Mouse (Mus musculus) liver, embryonic 16.5 days (tissue): ENCODE results near the gene Rab7b. TPM values are rescaled to one million over a fixed set of nuclear protein-coding genes. Genes with fewer than 3 reads are reported as not detected.

Experiments used
- ATAC-seq: fragments of 200-750 bp; cut with Nextera tagmentation; 2 replicates; pipeline ENCODE4 v1.8.0; 2017; ENCODE audit warnings: low read depth, mild to moderate bottlenecking, moderate number of reproducible peaks, moderate library complexity
- H3K27ac ChIP-seq: fragments of 300-500 bp; sonication (generic); 2 replicates; pipeline ENCODE4 v1.5.1; 2014; ENCODE audit warnings: mild to moderate bottlenecking, low read length
- H3K27me3 ChIP-seq: fragments of 300-500 bp; sonication (generic); 2 replicates; pipeline ENCODE4 v1.6.1; 2014; ENCODE audit warnings: low read depth, low read length, mixed read lengths; ENCODE audit not compliant: control insufficient read depth, insufficient read depth
- H3K36me3 ChIP-seq: fragments of 300-500 bp; sonication (generic); 2 replicates; pipeline ENCODE4 v1.6.1; 2014; ENCODE audit warnings: mild to moderate bottlenecking; ENCODE audit not compliant: control insufficient read depth, insufficient read depth
- H3K4me1 ChIP-seq: fragments of 300-500 bp; sonication (generic); 2 replicates; pipeline ENCODE4 v1.6.1; 2014; ENCODE audit warnings: low read depth, low read length, mixed read lengths; ENCODE audit not compliant: control insufficient read depth
- H3K4me2 ChIP-seq: fragments of 300-500 bp; sonication (generic); 2 replicates; pipeline ENCODE4 v1.6.1; 2014; ENCODE audit warnings: low read depth, low read length, mixed read lengths
- H3K4me3 ChIP-seq: fragments of 300-500 bp; sonication (generic); 2 replicates; pipeline ENCODE4 v1.5.1; 2014; ENCODE audit warnings: low read depth, mild to moderate bottlenecking, low read length
- H3K9ac ChIP-seq: fragments of 300-500 bp; sonication (generic); 2 replicates; pipeline ENCODE4 v1.6.1; 2014; ENCODE audit warnings: low read depth, low read length
- H3K9me3 ChIP-seq: fragments of 300-500 bp; sonication (generic); replicated peaks from 2 replicates; pipeline ENCODE4 v1.6.1; 2016; ENCODE audit warnings: low read length; ENCODE audit not compliant: control insufficient read depth
- WGBS: fragments of 180-500 bp; shearing (Covaris S2); extraction: QIAGEN DNeasy Blood & Tissue Kit; methylation state at CpG from one replicate; pipeline ENCODE4 v1.1.7; 2014; ENCODE audit not compliant: insufficient replicate concordance; 5-methylcytosine and 5-hydroxymethylcytosine counted together
- polyA plus RNA-seq: library from polyadenylated mRNA; unstranded; fragments of >200 nt; fragmentation: Nextera tagmentation; extraction: Ambion mirVana; gene quantifications from 2 replicates; pipeline ENCODE4 v1.2.1, GENCODE M21; 2015

The Rab7b gene
- 0.96 and 1.3 TPM in 2 replicates for polyA plus RNA-seq

DNA sequence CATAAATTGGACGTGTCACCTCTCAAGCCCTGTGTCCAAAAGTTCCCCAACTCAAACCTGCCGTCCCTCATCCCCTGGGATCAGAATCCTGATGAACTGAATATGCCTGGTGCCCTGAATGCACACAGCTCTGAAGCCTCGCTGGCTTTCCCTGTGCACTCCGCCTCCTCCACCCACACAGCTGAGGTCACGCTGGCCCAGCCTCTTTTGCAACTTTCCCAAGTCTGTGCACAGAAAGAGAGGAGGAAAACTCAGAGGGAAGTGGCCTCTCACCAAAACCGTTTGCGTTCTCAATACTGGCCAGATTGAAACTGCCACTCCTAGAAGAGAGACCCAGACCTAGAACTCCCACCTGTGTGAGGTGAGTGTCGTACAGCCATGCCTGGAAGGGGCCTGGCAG lies at the start of gene Rab7b:
Gene Rab7b, plus strand, starts transcription at position 221 of the 400 bp plus-strand sequence.
- no peak within 1 kb of the TSS for H3K4me3 ChIP-seq
- no peaks in the 10 kb centered on the region for H3K9me3 ChIP-seq
- WGBS: 42% methylated on average over 8 of the region's 8 CpGs
- no peaks in the 10 kb centered on the region for H3K27me3 ChIP-seq
- no peak within 1 kb of the TSS for H3K4me2 ChIP-seq
- no peak for ATAC-seq
- H3K9ac ChIP-seq: no peak within 1 kb of the TSS
- H3K27ac ChIP-seq: no peak within 1 kb of the TSS
- no peaks in the 10 kb centered on the region; the same call in 1 of the 2 replicates for H3K4me1 ChIP-seq
- no peaks in the 10 kb centered on the region for H3K36me3 ChIP-seq

DNA sequence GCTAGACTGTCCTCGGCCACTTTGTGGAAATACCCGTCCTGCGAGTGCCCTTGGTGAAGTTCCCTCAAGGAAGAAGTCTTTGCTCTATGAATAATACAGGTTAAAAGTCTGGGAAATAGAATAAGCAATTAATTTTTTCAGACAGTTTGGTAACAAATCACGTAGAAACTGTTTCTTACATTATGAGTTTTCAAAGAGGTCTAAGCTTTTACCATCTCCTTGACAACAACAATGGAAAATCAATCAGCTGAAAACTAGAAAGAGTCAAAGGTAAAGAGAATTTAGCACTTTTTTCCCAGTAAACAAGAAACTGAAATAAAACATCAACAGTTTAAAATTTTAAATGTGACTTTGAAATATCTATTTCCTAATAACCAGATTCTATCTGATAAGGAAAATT lies 48.4 kb upstream of the Rab7b start:
- H3K4me2 ChIP-seq: peak overlapping the region; percentile 62
- peaks cover 10% of the 10 kb centered on the region for H3K4me1 ChIP-seq
- no peaks in the 10 kb centered on the region for H3K27me3 ChIP-seq
- H3K9ac ChIP-seq: peak overlapping the region; percentile 47; the same call in 1 of the 2 replicates
- H3K36me3 ChIP-seq: peaks cover 5% of the 10 kb centered on the region; the same call in 1 of the 2 replicates
- 0 out of 2 replicates have a peak, but pooled peaks cover 2% of the 10 kb centered on the region for H3K9me3 ChIP-seq
- H3K4me3 ChIP-seq: peak overlapping the region; percentile 57
- no peak for ATAC-seq
- H3K27ac ChIP-seq: peak overlapping the region; percentile 41; the same call in 1 of the 2 replicates
- 81% methylated on average over 4 of the region's 4 CpGs for WGBS

DNA sequence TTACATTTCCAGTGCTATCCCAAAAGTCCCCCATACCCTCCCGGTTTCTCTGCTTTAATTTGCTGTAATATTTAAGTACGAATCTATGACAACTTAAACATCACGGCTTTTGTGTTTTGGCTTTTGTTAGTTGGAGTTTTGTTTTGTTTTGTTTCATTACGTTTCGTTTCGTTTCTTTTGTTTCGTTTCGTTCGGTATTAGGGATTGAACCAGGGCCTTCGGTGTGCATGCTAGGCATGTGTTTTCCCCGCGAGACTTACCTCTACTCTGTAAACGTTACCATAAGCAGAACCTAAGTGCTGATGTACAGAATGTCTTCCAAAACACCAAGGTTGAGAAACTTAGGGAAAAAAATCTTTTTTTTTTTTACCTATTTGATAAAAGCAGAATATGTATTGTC lies 46.9 kb upstream of the Rab7b start:
- Histone ChIP-seq H3K4me2 (no peak overlapping the region), H3K9ac (no peak overlapping the region), H3K9me3 (0 out of 2 replicates have a peak, but pooled peaks cover 2% of the 10 kb centered on the region), H3K4me3 (no peak overlapping the region), H3K4me1 (peaks cover 10% of the 10 kb centered on the region), H3K27ac (no peak overlapping the region), H3K27me3 (no peaks in the 10 kb centered on the region), H3K36me3 (peaks cover 5% of the 10 kb centered on the region; the same call in 1 of the 2 replicates)
- no peak for ATAC-seq
- WGBS: 93% methylated on average over 13 of the region's 13 CpGs

DNA sequence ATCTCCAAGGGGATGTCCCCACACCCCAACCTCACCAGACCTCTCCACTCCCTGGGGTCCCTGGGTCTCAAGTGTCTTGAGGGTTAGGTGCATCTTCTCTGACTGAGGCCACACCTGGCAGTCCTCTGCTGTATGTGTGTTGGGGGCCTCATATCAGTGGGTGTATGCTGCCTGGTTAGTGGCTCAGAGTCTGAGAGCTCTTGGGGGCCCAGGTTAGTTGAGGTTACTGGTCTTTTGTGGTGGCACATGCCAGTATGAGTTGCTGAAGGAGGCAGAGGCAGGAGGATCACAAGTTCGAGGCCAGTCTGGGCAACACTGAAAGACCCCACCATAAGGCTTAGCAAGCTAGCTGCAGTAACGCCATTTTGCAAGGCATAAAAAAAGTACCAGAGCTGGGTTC lies 46.2 kb upstream of the Rab7b start:
- no peaks in the 10 kb centered on the region for H3K27me3 ChIP-seq
- no peak for ATAC-seq
- H3K4me3 ChIP-seq: 0 out of 2 replicates have a peak overlapping the region, but pooled peaks have one; percentile 24
- H3K9ac ChIP-seq: no peak overlapping the region
- 80% methylated on average over 2 of the region's 2 CpGs for WGBS
- no peak overlapping the region for H3K27ac ChIP-seq
- H3K9me3 ChIP-seq: 0 out of 2 replicates have a peak, but pooled peaks cover 2% of the 10 kb centered on the region
- peaks cover 7% of the 10 kb centered on the region for H3K4me1 ChIP-seq
- H3K4me2 ChIP-seq: no peak overlapping the region; the same call in 1 of the 2 replicates
- H3K36me3 ChIP-seq: peaks cover 5% of the 10 kb centered on the region; the same call in 1 of the 2 replicates

DNA sequence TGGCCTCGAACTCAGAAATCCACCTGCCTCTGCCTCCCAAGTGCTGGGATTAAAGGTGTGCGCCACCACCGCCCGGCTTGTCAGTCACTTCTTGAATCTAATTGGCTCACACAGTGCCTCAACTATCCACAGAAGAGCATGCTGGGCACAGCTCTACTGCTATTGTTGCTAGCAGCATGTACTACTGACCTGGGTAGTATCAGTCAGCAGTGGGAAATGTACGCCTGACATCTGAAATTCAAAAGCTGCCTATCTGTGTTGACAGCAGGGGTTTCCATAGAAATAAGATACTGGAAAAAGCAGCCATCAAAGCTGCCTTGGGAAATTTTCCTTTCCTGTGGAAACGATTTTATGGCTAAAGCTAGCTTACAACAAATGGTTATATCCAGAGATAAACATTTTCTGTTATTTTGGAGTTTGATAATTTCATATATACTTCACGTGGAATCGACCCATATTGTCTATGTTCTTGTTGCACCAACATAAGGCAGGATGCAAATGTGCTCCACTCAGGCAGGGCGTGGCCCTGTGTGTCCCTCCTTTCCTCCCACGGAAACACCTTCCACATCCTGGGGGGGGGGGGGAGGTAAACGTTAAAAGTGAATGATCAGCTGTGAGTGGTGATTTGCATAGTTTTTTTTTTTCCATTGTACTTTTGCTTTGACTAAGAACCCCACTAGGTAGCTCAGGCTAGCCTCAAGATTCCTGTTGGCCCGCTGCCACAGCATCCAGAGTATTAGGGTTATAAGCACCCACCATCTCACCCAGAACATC lies 35.6 kb upstream of the Rab7b start:
- Histone ChIP-seq H3K36me3 (no peaks in the 10 kb centered on the region), H3K27ac (no peak overlapping the region), H3K27me3 (no peaks in the 10 kb centered on the region), H3K9me3 (no peaks in the 10 kb centered on the region), H3K4me2 (no peak overlapping the region), H3K9ac (no peak overlapping the region), H3K4me1 (peaks cover 5% of the 10 kb centered on the region), H3K4me3 (no peak overlapping the region)
- no peak for ATAC-seq
- 74% methylated on average over 12 of the region's 12 CpGs for WGBS

DNA sequence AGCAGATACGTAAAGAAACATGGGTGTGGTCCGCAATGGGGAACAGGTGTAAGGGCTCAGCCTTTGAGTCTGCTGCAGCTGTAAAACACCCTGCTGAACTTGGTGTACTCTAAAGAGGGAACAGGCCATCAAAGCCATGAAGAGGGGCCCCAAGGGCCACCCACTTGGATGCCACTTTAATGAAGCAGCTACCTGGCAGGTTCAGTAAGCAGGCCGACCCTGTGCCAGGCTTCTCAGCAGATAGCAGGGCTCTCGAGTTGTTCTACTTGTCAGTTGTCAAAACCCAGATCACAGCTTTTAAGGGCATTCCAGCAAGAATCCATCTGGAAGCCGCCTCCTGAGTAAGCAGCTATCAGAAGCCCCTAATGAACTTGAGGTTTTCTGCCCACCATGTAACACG lies 32.9 kb upstream of the Rab7b start:
- H3K4me2 ChIP-seq: no peak overlapping the region
- no peak for ATAC-seq
- H3K27me3 ChIP-seq: no peaks in the 10 kb centered on the region
- H3K9ac ChIP-seq: no peak overlapping the region
- H3K4me3 ChIP-seq: no peak overlapping the region
- 70% methylated on average over 6 of the region's 6 CpGs for WGBS
- H3K27ac ChIP-seq: no peak overlapping the region
- H3K4me1 ChIP-seq: peaks cover 7% of the 10 kb centered on the region
- no peaks in the 10 kb centered on the region for H3K9me3 ChIP-seq
- H3K36me3 ChIP-seq: no peaks in the 10 kb centered on the region

DNA sequence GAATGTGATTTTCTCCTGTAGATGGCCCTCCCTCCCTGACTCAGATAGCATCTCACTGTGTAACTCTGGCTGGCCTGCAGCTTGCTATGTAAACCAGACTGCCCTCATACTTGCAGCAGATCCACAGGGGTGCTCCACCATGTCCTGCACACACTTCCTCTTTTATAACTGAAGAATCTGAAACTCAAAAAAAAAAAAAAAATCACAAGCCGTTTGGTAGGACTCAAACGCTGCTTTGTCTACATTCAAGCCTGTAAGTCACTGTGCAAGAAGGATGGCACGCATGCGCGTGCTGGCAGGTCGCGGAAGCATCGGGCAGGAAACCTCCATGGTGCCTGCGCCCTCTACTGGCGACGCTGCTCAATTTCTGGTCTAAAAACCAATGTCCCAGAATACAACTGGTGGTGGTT lies 30.5 kb upstream of the Rab7b start:
- Histone ChIP-seq H3K4me2 (peak overlapping the region; percentile 8; the same call in 1 of the 2 replicates), H3K4me1 (peaks cover 19% of the 10 kb centered on the region), H3K9ac (no peak overlapping the region), H3K36me3 (no peaks in the 10 kb centered on the region), H3K9me3 (no peaks in the 10 kb centered on the region), H3K4me3 (no peak overlapping the region), H3K27me3 (no peaks in the 10 kb centered on the region), H3K27ac (no peak overlapping the region)
- WGBS: under 1% methylated on average over 11 of the region's 11 CpGs
- ATAC-seq: peak; percentile 55

DNA sequence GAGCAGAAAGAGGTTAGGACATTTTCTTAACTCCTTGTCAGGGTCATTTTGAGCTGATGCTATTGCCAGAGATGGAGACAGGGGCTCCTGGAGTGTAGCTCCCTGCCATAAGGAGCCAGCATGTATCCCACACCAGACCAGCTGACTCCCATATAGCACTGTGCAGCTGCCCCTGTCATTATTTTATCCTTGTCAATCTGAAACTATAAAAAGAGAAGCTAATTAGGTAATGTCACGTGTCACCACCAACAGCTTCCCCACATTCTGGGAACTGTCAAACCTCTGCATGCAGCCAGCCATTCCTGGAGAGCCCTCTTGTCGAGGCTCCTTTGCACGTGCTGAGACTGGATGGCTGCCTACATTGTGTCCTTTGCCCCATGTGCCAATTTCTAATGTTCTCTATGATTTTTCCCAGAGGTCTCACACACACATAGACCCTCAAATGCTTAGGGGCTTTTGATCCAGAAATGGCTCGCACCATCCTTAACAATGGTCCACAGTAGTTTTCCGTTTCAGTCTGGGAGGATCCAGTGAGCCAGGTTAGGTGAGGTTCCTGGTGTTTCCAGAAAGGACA lies 28.9 kb upstream of the Rab7b start:
- 71% methylated on average over 5 of the region's 5 CpGs for WGBS
- ATAC-seq: no peak
- H3K4me1 ChIP-seq: peaks cover 28% of the 10 kb centered on the region

DNA sequence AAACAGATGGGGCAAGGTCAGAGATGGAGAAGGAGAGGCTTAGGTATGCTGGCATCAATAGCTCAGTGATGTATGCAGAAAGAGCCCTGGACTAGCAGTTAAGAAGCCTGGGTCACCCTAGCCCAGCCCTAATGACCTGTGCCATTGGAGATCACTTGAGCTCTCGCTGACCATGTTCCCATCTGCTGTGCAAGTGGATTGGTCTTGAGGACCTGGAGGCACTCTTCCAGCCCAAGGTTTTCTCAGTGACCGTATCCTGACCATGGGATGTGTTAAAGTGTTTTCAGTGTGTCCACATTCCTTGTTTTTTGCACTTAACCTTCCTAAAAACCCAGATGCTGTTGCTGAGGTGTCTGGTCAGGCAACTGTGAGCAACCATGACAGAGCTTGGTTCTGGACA lies 28.2 kb upstream of the Rab7b start:
- Histone ChIP-seq H3K4me3 (no peak overlapping the region), H3K9me3 (no peaks in the 10 kb centered on the region), H3K4me1 (peaks cover 28% of the 10 kb centered on the region), H3K9ac (no peak overlapping the region), H3K27me3 (no peaks in the 10 kb centered on the region), H3K36me3 (no peaks in the 10 kb centered on the region), H3K27ac (no peak overlapping the region), H3K4me2 (no peak overlapping the region)
- 80% methylated on average over 2 of the region's 2 CpGs for WGBS
- no peak for ATAC-seq

More for the DNA sequence above, 28.9 kb upstream of the Rab7b start:
- Histone ChIP-seq H3K27ac (no peak overlapping the region), H3K4me3 (no peak overlapping the region), H3K9ac (no peak overlapping the region), H3K27me3 (no peaks in the 10 kb centered on the region), H3K36me3 (no peaks in the 10 kb centered on the region), H3K9me3 (no peaks in the 10 kb centered on the region), H3K4me2 (no peak overlapping the region)
